Mouse (Mus musculus) liver, postnatal 0 days (tissue): Measurements from ENCODE around the gene Gnb1.

Source experiments
- CTCF ChIP-seq: sonication (generic); IDR thresholded peaks from 2 replicates; pipeline ENCODE4 v1.5.1; 2016; ENCODE audit warnings: antibody characterized with exemption, low read depth
- EP300 ChIP-seq: IDR thresholded peaks from 2 replicates; pipeline ENCODE4 v1.6.1; 2016; ENCODE audit warnings: antibody characterized with exemption, low read depth, mild to moderate bottlenecking

GRCm38 (mm10) chr4:155598536-155598935 lies 107.4 kb downstream of the Gnb1 start:
- no peak for TF ChIP-seq CTCF
- TF ChIP-seq EP300, result no peak
